Mouse (Mus musculus) left cerebral cortex, adult 2 months (tissue): Measurements from ENCODE around the gene Sgf29. TPM values are rescaled to one million over a fixed set of nuclear protein-coding genes. Genes with fewer than 3 reads are reported as not detected.
A peak's percentile ranks its signal among the peaks of the same experiment; 100 is the strongest.

Experiments used
- DNase-seq, 2 experiments: peaks; one replicate each; pipeline ENCODE4 v3.0.0; 2021 to 2022; ENCODE audit warnings: low spot score in 2 of 2, mixed read lengths in 1 of 2; ENCODE audit errors: extremely low spot score in 1 of 2
- H3K27ac ChIP-seq: fragments of 200-600 bp; 2 replicates; pipeline ENCODE4 v1.8.1; 2022
- H3K4me3 ChIP-seq: fragments of 200-600 bp; 2 replicates; pipeline ENCODE4 v1.8.1; 2022
- CTCF ChIP-seq: fragments of 200-600 bp; IDR thresholded peaks from 2 replicates; pipeline ENCODE4 v1.8.1; 2022; ENCODE audit warnings: antibody characterized with exemption, mild to moderate bottlenecking, moderate library complexity
- intact Hi-C: fragments of 180-260 bp; cut with DNase I; formaldehyde crosslinking; loops from one replicate; pipeline ENCODE4 v1.15.1; 2025
- total RNA-seq, 2 experiments: library from RNA; stranded (reverse); gene quantifications; 2 replicates each; pipeline ENCODE4 v1.2.3; 2021

Sgf29 gene
- total RNA-seq, 2 experiments from 2014 or later = 30.2 to 33.5 TPM

DNA sequence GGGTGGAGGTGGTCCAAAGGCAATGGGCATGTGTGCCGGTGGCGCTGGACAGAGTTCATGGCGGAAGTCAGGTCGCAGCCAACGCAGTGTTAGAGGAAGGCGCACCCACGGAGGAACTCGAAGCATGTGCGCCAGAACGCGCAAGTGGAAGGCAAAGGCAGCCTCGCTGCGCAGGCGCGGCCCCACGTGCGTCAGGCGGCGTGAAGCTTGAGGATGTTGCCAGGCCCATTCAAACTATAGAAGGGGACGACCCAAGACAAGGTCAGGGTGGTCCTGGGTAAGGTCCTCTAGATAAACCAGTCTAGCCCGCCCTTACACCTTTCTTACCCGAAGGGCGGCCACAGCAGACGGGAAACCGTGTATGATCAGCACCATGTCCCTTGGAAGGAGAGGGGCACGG, 43.3 kb downstream of the Sgf29 start:
- DNase-seq = peak in 1 of 2 experiments; percentile 8
- TF ChIP-seq CTCF = no peak
- Histone ChIP-seq H3K4me3 (no peak overlapping the region), H3K27ac (no peak overlapping the region)
- intact Hi-C loops = no loop called here

DNA sequence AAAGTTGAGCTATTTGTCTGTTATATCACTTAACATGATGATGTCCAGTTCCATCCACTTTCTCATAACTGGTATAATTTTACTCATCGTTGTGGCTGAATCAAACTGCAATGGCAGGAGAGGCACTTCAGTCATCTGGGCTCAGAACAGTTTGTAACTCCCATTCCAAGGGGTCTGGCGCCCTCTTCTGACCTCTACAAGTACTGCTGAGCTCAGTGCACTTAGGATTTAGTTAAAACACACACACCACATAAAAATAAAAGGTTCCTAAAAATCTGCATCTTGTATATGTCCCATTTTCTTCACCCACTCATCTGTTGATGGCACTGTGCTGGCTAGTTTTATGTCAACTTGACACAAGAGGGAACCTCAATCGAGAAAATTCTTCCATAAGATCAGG, 44.1 kb downstream of the Sgf29 start:
- intact Hi-C loops = no loop called here
- no peak overlapping the region for H3K27ac ChIP-seq
- no peak overlapping the region for H3K4me3 ChIP-seq
- peak; percentile 89 for TF ChIP-seq CTCF
- peak; percentile 70 to 75 for DNase-seq

DNA sequence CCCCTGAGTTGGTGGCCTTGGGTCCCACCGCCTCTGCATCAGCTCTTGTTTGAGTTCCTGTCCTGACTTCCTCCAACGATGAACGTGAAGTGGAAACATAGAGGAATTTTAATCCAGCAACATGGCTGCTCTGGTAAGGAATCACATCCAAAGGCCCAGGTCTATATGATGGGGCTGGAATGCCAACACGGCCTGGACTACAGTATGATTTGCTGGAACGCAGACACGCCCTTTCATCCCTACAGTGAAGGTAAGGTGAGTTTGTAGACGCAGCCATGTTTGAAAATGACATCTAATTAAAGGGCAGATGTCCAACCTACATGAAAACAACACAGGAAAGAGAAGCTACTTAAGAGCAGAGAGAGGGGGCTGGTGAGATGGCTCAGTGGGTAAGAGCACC, 44.7 kb downstream of the Sgf29 start:
- intact Hi-C loops = loop anchor here (2.0 kb wide), 2 partner anchors 45 to 111 kb away; partner anchors contain the start of gene Sgf29
- DNase-seq = no peak
- no peak overlapping the region for H3K27ac ChIP-seq
- no peak for TF ChIP-seq CTCF
- H3K4me3 ChIP-seq = no peak overlapping the region

DNA sequence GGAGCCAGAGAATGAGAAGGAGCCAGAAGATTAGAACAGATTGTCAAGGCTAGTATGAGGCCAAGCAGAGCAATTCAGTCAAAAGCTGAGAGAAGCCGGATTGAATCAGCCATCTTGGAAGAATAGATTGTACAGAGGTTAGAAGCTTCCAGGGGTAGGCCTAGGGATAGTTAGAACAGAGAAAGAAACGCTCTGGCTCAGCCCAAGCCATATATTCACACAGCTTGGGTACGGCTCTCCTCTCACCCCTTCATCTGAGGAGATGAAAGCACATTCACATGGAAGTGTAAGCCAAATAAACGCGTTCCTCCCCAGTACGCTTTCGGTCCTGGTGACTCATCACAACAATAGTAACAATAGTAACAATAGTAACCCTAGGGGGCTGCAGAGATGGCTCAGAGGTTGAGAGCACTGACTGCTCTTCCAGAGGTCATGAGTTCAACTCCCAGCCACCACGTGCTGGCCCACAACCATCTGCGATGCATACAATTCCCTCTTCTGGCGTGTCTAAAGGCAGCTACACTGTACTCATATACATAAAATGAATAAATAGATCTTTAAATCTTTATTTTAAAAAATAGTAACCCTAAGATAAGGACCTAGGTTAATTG, 45.4 kb downstream of the Sgf29 start:
- intact Hi-C loops = loop anchor here (2.0 kb wide), 2 partner anchors 46 to 112 kb away; partner anchors contain the start of gene Sgf29
- TF ChIP-seq CTCF = no peak
- Histone ChIP-seq H3K4me3 (peak overlapping the region; percentile 74), H3K27ac (peak overlapping the region; percentile 89)
- DNase-seq = no peak

DNA sequence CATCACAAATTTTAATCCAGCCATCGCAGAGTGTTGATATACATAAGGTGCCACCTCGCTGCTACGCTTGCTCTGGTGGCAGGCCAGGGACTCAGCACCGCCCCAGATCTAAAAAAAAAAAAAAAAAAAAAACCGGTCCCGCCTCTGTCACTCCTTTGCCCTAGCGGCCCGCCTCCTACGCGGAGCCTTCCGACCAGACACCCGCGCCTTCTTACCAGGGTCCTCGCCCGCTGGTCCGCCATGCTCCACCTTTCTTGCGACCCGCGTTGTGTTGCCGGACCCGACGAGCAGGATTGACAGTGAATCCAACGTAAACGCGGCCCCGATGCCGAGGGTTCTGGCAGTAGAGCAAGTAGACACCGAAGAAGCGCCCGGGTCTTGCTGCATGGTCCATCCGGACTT, 46.1 kb downstream of the Sgf29 start, which contains the start of gene Bola2:
Bola2 (plus strand) TSS at position 192 of the 402 bp plus-strand sequence.
- intact Hi-C loops = loop anchor here (2.0 kb wide), 2 partner anchors 46 to 112 kb away; partner anchors contain the start of gene Sgf29
- TF ChIP-seq CTCF = no peak

DNA sequence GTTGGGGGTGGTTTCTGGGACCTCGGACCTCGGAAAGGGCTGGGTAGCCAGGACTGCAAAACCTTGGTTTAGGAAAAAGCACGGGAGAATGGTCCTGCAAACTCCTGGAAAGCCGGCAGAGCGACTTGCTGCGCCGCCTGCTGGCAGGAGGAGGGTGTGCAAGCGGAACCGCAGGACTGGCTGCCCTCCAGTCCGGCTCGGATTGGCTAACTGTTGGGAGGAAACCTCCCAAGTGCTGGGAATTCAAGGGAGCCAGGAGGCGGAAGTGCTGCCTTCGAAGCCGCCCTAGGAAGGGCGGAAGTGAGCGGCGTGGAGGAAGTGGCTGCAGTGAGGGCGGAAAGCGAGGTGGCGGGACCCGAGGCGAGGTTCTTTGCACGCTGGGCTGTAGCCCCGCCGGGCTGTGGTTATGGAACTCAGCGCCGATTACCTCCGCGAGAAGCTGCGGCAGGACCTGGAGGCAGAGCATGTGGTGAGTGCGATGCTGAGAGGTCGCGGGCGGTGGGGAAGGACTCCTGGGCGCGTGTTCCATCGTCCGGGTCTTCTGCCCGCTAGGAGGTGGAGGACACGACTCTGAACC, 46.6 kb downstream of the Sgf29 start, which contains the start of gene Slx1b:
Slx1b (minus strand) TSS at position 154 of the 577 bp plus-strand sequence.
- H3K27ac ChIP-seq = peak within 1 kb of the TSS; percentile 89
- peak; percentile 93 for DNase-seq
- peak within 1 kb of the TSS; percentile 74 for H3K4me3 ChIP-seq
- intact Hi-C loops = loop anchor here (2.0 kb wide), 2 partner anchors 47 to 113 kb away; partner anchors contain the start of gene Sgf29
- TF ChIP-seq CTCF = peak; percentile 93

More for the DNA sequence above, 46.1 kb downstream of the Sgf29 start, which contains the start of gene Bola2:
- H3K4me3 ChIP-seq = peak within 1 kb of the TSS; percentile 74
- H3K27ac ChIP-seq = peak within 1 kb of the TSS; percentile 89
- peak; percentile 58 to 61 for DNase-seq

DNA sequence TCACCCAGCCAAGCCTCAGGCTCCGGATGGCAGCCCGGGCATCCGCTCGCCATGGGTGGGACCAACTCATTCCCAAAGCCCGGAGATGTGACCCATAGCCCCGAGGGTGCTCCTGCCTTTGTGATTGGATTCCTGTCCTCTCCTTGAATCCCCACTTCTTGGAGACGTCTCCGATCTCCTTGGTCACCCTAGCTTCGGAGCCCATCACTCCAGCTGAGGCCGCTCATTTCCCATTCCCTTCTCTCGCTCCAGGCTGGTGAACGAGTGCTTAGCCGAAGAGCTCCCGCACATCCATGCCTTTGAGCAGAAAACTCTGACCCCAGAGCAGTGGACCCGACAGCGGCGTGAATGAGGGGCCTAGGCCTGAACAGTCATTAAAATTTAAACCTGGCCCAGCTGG, 47.2 kb downstream of the Sgf29 start:
- intact Hi-C loops = no loop called here
- TF ChIP-seq CTCF = no peak
- DNase-seq = no peak
- Histone ChIP-seq H3K4me3 (peak overlapping the region; percentile 74), H3K27ac (peak overlapping the region; percentile 73)

DNA sequence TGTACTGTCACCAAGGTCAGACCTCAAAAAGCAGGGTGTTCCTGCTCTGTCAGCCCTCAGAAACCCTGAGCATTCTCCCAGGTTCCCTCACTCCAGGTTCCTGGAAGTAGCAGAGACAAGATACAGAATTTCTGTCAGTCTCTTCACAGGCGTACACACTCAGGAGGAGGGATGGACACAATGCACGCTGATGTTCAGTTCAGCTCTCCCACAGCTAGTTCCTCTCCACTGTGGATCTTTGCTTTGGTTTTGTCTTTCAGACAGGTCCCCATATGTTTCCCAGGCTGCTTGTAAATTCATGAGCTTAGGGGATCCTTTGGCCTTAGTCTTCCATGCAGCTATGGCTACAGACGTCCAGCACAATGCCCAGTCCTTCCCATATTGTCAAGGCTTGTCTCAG, 47.8 kb downstream of the Sgf29 start:
- Histone ChIP-seq H3K27ac (no peak overlapping the region; the same call in 1 of the 2 replicates), H3K4me3 (peak overlapping the region; percentile 74)
- no peak for TF ChIP-seq CTCF
- intact Hi-C loops = no loop called here
- DNase-seq = no peak

DNA sequence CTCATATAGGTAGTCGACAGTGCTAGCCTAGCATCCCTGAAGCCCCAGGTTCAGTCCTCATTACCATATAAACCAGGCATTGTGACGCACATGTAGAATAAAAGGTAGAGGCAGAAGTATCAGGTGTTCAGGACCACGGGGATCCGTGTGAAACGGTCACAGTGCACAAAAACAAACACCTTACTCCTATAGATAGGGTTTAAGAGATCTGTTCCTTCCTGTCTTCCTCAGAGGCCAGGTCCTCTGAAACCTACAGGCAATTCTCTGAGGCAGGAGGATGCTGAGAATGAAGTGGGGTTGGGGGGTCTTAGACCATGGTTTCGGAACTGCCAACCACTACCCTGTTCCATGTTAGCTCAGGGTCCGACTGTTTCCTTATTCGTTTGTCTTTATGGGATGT, 48.7 kb downstream of the Sgf29 start:
- intact Hi-C loops = no loop called here
- no peak overlapping the region for H3K27ac ChIP-seq
- DNase-seq = no peak
- H3K4me3 ChIP-seq = no peak overlapping the region
- no peak for TF ChIP-seq CTCF

DNA sequence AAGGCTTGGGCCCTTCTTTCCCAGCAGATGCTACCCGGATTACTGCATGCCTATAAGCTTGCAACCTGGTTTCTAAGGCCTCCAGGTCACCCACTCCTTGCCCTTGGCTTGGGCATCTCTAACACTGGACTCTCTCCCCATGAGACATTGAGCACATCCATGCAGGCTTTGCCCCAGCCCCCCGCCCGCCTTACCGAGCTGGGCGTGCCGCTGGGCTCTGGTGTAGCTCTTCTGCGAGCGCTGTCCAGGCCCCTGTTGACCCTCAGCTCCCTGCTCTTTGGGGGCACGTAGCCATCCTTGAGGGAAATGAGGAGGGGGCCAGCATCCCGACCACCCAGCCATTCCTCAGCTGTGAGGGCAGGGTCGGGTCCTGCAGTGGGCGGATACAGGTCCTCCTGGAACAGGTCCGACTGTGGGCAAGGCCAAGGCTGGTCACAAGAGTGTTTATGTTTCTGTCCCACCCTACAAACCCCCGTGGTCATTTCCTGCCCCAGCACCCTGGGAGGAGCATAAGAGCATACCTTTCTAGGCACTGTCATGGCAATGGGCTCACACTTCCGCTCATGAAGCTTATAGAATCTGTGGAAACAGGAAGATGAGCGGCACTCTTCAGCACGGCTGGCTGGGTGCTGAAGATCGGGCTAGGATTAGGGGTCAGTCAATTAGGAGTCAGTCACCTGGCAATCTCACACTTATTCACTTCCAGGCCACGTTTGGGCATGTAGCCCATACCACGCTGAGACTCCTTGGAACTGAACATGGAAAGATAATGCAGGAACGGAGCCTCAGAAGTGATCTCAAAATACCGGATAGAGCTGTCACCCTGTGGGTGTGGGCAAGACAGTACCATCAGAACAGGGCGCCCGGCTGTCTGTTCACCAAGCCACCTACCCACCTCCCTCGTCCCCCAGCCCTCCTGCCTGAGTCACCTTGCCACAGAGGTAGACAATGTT, 51.2 kb downstream of the Sgf29 start:
- TF ChIP-seq CTCF = no peak
- no peak for DNase-seq
- Histone ChIP-seq H3K27ac (peak overlapping the region; percentile 12; the same call in 1 of the 2 replicates), H3K4me3 (peak overlapping the region; percentile 58)
- intact Hi-C loops = loop anchor here (5.0 kb wide), 4 partner anchors 42 to 97 kb away; partner anchors contain the start of genes Fam57b and Ypel3

DNA sequence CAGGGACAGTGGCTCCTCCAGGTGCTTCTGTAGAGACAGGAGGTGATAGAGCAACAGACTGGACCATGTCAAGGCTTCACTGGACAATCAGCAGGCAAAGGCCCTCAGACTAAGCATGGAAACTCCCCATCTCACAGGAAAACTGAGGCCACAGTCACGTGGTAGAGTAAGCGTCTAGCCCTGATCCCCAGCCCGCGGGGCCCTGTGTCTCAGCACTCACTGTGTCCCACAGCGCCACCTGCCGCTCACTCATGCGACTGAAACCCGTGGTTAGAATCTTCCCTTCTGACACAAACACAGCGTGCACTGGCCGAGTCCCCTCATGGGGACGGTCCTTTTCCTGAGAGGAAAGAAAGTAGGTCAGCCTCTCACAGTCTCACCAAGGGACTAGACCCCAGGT, 52.0 kb downstream of the Sgf29 start:
- intact Hi-C loops = loop anchor here (5.0 kb wide), 4 partner anchors 41 to 96 kb away; partner anchors contain the start of genes Fam57b and Ypel3
- Histone ChIP-seq H3K27ac (peak overlapping the region; percentile 62), H3K4me3 (peak overlapping the region; percentile 58)
- DNase-seq = peak; percentile 90 to 94
- TF ChIP-seq CTCF = peak; percentile 93
